Mouse (Mus musculus) kidney, embryonic 15.5 days (tissue): ENCODE results near the gene Ctxn2. TPM values are rescaled to one million over a fixed set of nuclear protein-coding genes. Genes with fewer than 3 reads are reported as not detected.

ENCODE experiments used
- ATAC-seq: fragments of 200-750 bp; cut with Nextera tagmentation; replicated peaks from 2 replicates; pipeline ENCODE4 v1.8.0; 2017; ENCODE audit warnings: moderate TSS enrichment; ENCODE audit not compliant: low FRiP score
- H3K27ac ChIP-seq: fragments of 300-500 bp; sonication (generic); 2 replicates; pipeline ENCODE4 v1.5.1; 2015; ENCODE audit warnings: mild to moderate bottlenecking, inconsistent platforms
- H3K27me3 ChIP-seq: fragments of 300-500 bp; sonication (generic); 2 replicates; pipeline ENCODE4 v1.6.1; 2015; ENCODE audit warnings: inconsistent platforms
- H3K36me3 ChIP-seq: fragments of 300-500 bp; sonication (generic); 2 replicates; pipeline ENCODE4 v1.6.1; 2015; ENCODE audit warnings: inconsistent platforms
- H3K4me1 ChIP-seq: fragments of 300-500 bp; sonication (generic); 2 replicates; pipeline ENCODE4 v1.6.1; 2015; ENCODE audit warnings: inconsistent platforms
- H3K4me2 ChIP-seq: fragments of 300-500 bp; sonication (generic); 2 replicates; pipeline ENCODE4 v1.6.1; 2015; ENCODE audit warnings: moderate library complexity, mild to moderate bottlenecking, inconsistent platforms
- H3K4me3 ChIP-seq: fragments of 300-500 bp; sonication (generic); replicated peaks from 2 replicates; pipeline ENCODE4 v1.5.1; 2015; ENCODE audit warnings: mild to moderate bottlenecking, inconsistent platforms
- H3K9ac ChIP-seq: fragments of 300-500 bp; sonication (generic); 2 replicates; pipeline ENCODE4 v1.6.1; 2015; ENCODE audit warnings: mild to moderate bottlenecking, inconsistent platforms
- H3K9me3 ChIP-seq: fragments of 300-500 bp; sonication (generic); replicated peaks from 2 replicates; pipeline ENCODE4 v1.6.1; 2016; ENCODE audit warnings: inconsistent platforms
- WGBS: fragments of 180-500 bp; shearing (Covaris S2); methylation state at CpG from one replicate; pipeline ENCODE4 v1.1.7; 2015; ENCODE audit warnings: mixed read lengths; 5-methylcytosine and 5-hydroxymethylcytosine counted together
- polyA plus RNA-seq: library from polyadenylated mRNA; unstranded; fragments of >200 nt; fragmentation: Nextera tagmentation; extraction: Ambion mirVana; gene quantifications from 2 replicates; pipeline ENCODE4 v1.2.1, GENCODE M21; 2015

Gene Ctxn2
- polyA plus RNA-seq, 1 experiment from 2014 or later: not detected

GRCm38 (mm10) chr2:125134113-125134512 lies 2.4 kb upstream of the Ctxn2 start:
- no peak for ATAC-seq
- Histone ChIP-seq H3K36me3 (no peaks in the 10 kb centered on the region), H3K4me3 (no peak overlapping the region), H3K27me3 (peaks cover 16% of the 10 kb centered on the region), H3K9me3 (no peaks in the 10 kb centered on the region), H3K4me1 (peaks cover 10% of the 10 kb centered on the region), H3K9ac (no peak overlapping the region), H3K27ac (no peak overlapping the region), H3K4me2 (no peak overlapping the region)
- 58% methylated on average over 4 of the region's 4 CpGs for WGBS

DNA sequence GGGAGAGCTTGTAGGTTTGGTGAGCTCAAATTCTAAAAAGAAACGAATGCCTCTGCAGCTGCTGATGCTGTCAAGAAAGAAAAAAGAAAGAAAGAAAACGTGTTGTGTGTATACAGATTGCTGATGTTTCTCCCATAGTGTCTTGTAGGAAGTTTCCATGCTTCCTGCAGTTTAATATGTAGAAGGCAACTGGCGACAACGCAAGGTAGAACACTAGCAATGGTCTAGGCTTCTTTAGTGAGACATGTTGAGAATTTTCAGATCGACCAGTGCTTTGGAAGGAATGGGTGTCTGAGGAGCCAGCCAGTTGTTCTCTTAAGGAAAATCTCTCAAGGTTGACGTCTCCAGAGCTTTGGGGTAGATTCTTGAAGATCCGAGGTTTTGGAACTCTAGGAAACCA lies 354 bp downstream of the Ctxn2 start:
- H3K27me3 ChIP-seq: peaks cover 16% of the 10 kb centered on the region
- no peaks in the 10 kb centered on the region for H3K9me3 ChIP-seq
- no peaks in the 10 kb centered on the region for H3K36me3 ChIP-seq
- peak overlapping the region; percentile 38; the same call in 1 of the 2 replicates for H3K4me3 ChIP-seq
- no peak overlapping the region for H3K9ac ChIP-seq
- peaks cover 10% of the 10 kb centered on the region for H3K4me1 ChIP-seq
- ATAC-seq: no peak
- H3K27ac ChIP-seq: no peak overlapping the region
- 31% methylated on average over 7 of the region's 7 CpGs for WGBS
- peak overlapping the region; percentile 74 for H3K4me2 ChIP-seq

GRCm38 (mm10) chr2:125142336-125142735 lies 5.8 kb downstream of the Ctxn2 start:
- Histone ChIP-seq H3K4me2 (no peak overlapping the region), H3K27me3 (peaks cover 4% of the 10 kb centered on the region; the same call in 1 of the 2 replicates), H3K9me3 (no peaks in the 10 kb centered on the region), H3K4me3 (no peak overlapping the region), H3K36me3 (no peaks in the 10 kb centered on the region), H3K4me1 (no peaks in the 10 kb centered on the region), H3K9ac (no peak overlapping the region), H3K27ac (no peak overlapping the region)
- ATAC-seq: no peak

DNA sequence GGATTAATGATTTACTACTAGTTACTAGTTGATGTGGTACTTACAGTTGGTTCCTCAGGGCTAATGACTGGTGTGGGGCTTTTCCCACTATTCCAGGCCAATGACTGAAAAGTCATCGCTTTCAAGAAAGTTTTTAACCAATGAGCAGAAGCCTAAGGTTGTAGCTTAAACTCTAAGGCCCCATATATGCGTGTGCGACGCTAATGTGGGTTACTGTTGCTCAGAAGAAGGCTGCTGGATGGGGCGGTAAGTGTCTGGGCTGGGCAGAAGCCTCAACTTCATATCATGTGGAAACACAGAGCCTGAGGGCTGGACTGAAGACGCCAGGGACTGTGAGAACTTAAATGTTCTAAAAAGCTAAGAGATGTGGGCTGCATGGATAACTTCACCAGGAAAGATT lies 15.9 kb downstream of the Ctxn2 start, which contains the start of gene Slc12a1:
Gene Slc12a1, plus strand, starts transcription at position 118 of the 400 bp plus-strand sequence.
- 0 out of 2 replicates have a peak, but pooled peaks cover 4% of the 10 kb centered on the region for H3K27me3 ChIP-seq
- ATAC-seq: no peak
- H3K9me3 ChIP-seq: no peaks in the 10 kb centered on the region
- H3K9ac ChIP-seq: no peak within 1 kb of the TSS
- WGBS: 77% methylated on average over 6 of the region's 6 CpGs
- H3K4me2 ChIP-seq: no peak within 1 kb of the TSS
- H3K27ac ChIP-seq: no peak within 1 kb of the TSS
- no peaks in the 10 kb centered on the region for H3K36me3 ChIP-seq
- H3K4me1 ChIP-seq: no peaks in the 10 kb centered on the region
- H3K4me3 ChIP-seq: no peak within 1 kb of the TSS

DNA sequence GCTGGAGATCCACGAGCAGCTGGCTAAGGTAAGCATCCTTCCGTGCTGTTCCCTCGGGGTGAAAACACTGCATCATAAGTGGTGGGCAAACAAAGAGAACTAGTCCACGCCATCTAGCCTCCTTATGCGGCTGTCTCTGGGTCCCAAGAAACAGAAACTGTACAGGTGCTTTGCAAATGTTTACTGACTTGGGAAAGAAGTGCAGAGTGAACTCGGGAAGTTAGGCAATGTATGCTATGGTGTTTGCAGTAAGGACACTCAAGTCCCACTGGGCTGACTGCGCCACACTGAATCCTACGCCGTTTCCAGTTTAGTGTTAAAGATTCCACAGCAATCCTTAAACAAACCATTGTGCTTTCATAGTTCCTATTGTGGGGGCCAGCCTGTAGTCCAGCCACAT lies 17.8 kb downstream of the Ctxn2 start:
- 0 out of 2 replicates have a peak, but pooled peaks cover 4% of the 10 kb centered on the region for H3K27me3 ChIP-seq
- no peak overlapping the region for H3K4me2 ChIP-seq
- H3K4me3 ChIP-seq: no peak overlapping the region
- H3K27ac ChIP-seq: no peak overlapping the region
- no peaks in the 10 kb centered on the region for H3K36me3 ChIP-seq
- no peaks in the 10 kb centered on the region for H3K9me3 ChIP-seq
- no peak overlapping the region for H3K9ac ChIP-seq
- H3K4me1 ChIP-seq: no peaks in the 10 kb centered on the region
- 85% methylated on average over 9 of the region's 9 CpGs for WGBS
- ATAC-seq: no peak

DNA sequence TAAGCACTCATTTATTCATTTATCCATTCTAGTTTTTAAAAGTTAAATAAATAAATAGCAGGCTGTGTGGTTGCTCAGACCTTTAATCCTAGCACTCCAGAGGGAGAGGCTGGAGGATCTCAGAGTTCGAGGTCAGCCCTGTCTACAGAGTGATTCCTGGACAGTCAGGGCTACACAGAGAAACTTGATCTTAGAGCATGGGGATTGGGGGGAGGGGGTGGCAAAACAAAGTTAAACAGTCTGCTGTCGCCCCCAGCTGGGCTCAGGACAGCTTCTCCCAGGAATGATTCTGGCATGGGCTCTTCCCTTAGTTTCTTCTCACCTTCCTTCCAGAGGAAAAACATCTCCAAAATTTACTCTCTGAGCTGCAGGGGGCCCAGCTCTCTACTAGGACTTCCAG lies 19.0 kb downstream of the Ctxn2 start:
- Histone ChIP-seq H3K9me3 (no peaks in the 10 kb centered on the region), H3K4me3 (no peak overlapping the region), H3K27me3 (0 out of 2 replicates have a peak, but pooled peaks cover 4% of the 10 kb centered on the region), H3K36me3 (no peaks in the 10 kb centered on the region), H3K4me2 (no peak overlapping the region), H3K9ac (no peak overlapping the region), H3K4me1 (no peaks in the 10 kb centered on the region), H3K27ac (no peak overlapping the region)
- 5% methylated on average over 2 of the region's 2 CpGs for WGBS
- ATAC-seq: no peak

GRCm38 (mm10) chr2:125162012-125162470 lies 25.5 kb downstream of the Ctxn2 start:
- H3K9me3 ChIP-seq: no peaks in the 10 kb centered on the region
- H3K36me3 ChIP-seq: no peaks in the 10 kb centered on the region
- H3K4me2 ChIP-seq: no peak overlapping the region
- peak; percentile 52 for ATAC-seq
- no peaks in the 10 kb centered on the region for H3K4me1 ChIP-seq
- H3K9ac ChIP-seq: no peak overlapping the region
- H3K27ac ChIP-seq: no peak overlapping the region
- no peak overlapping the region for H3K4me3 ChIP-seq
- peaks cover 5% of the 10 kb centered on the region; the same call in 1 of the 2 replicates for H3K27me3 ChIP-seq
- WGBS: 56% methylated on average over 4 of the region's 4 CpGs

- Histone ChIP-seq H3K4me3 (no peak overlapping the region), H3K27me3 (no peaks in the 10 kb centered on the region), H3K36me3 (no peaks in the 10 kb centered on the region), H3K4me1 (no peaks in the 10 kb centered on the region), H3K9me3 (no peaks in the 10 kb centered on the region), H3K27ac (no peak overlapping the region), H3K9ac (no peak overlapping the region), H3K4me2 (no peak overlapping the region)
- ATAC-seq: no peak
- 78% methylated on average over 7 of the region's 7 CpGs for WGBS
Observed at GRCm38 (mm10) chr2:125178225-125178798, 41.8 kb downstream of the Ctxn2 start.

DNA sequence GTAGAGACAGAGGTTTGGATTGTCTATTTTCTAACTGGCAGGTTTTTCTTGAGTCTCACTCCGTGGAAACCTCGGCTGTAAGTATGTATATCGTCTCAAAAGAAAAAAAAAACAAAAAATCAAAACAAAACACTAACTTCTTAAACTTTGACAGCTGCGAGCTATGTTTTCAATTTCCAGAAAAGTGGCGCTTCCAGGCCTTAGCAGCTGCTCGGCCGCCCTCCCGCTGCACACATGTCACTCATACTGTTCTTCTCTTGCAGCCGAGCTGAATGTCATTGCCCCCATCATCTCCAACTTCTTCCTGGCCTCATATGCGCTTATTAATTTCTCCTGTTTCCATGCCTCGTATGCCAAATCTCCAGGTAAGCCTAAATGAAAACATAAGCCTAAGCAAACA lies 51.4 kb downstream of the Ctxn2 start:
- Histone ChIP-seq H3K36me3 (no peaks in the 10 kb centered on the region), H3K4me1 (no peaks in the 10 kb centered on the region), H3K9me3 (no peaks in the 10 kb centered on the region), H3K27me3 (no peaks in the 10 kb centered on the region), H3K4me2 (no peak overlapping the region), H3K9ac (no peak overlapping the region), H3K4me3 (no peak overlapping the region), H3K27ac (no peak overlapping the region)
- no peak for ATAC-seq
- 76% methylated on average over 11 of the region's 11 CpGs for WGBS

DNA sequence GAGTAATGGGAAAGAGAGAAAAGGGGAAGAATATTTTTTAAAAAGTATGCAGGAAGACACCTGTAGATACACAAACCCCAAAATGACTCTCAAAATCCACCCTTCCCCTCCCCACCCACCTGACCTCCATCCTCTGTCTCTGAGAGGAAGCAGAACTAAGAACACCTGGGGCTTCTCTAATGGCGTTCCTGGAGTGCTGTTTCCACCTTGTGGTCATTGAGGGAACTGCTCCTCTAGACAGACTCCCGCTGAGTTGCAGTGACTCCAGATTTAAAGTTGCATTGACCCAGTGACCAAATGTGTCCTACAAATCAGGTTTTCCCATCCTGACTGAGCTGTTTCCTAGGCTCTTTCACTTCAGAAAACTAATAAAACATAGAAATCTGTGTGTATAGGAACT lies 52.7 kb downstream of the Ctxn2 start:
- H3K4me2 ChIP-seq: no peak overlapping the region
- no peaks in the 10 kb centered on the region for H3K9me3 ChIP-seq
- H3K4me3 ChIP-seq: no peak overlapping the region
- no peak overlapping the region for H3K9ac ChIP-seq
- H3K27ac ChIP-seq: no peak overlapping the region
- no peaks in the 10 kb centered on the region for H3K36me3 ChIP-seq
- no peak; the same call in 1 of the 2 replicates for ATAC-seq
- no peaks in the 10 kb centered on the region for H3K27me3 ChIP-seq
- WGBS: 2% methylated on average over 2 of the region's 2 CpGs
- no peaks in the 10 kb centered on the region for H3K4me1 ChIP-seq

- H3K4me2 ChIP-seq: no peak overlapping the region
- no peaks in the 10 kb centered on the region for H3K36me3 ChIP-seq
- H3K27ac ChIP-seq: no peak overlapping the region
- no peak overlapping the region for H3K9ac ChIP-seq
- H3K27me3 ChIP-seq: no peaks in the 10 kb centered on the region
- H3K9me3 ChIP-seq: no peaks in the 10 kb centered on the region
- ATAC-seq: no peak
- no peak overlapping the region for H3K4me3 ChIP-seq
- no peaks in the 10 kb centered on the region for H3K4me1 ChIP-seq
Observed at GRCm38 (mm10) chr2:125192905-125193304, 56.4 kb downstream of the Ctxn2 start.

DNA sequence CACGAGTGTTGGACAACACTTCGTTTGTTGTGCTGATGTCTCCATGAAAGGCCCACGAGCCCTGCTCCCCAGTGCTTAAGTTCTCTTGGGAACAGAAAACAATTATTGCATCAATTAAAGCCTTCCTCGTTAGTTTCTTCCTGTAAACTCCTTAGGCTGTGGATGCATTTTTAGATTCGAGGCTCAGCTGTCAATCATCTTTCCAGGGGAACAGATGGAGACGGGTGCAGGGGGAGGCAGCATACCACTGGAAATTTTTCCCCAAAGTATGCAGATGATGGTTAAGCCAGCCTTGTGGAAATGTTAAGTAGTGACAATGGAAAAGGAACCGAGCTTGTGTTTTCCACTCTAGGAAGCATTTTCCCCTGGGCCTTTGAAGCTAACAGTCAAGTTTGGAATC lies 60.3 kb downstream of the Ctxn2 start:
- no peak overlapping the region for H3K27ac ChIP-seq
- no peak overlapping the region for H3K4me3 ChIP-seq
- no peaks in the 10 kb centered on the region for H3K9me3 ChIP-seq
- H3K36me3 ChIP-seq: no peaks in the 10 kb centered on the region
- no peak for ATAC-seq
- no peak overlapping the region for H3K9ac ChIP-seq
- 76% methylated on average over 7 of the region's 7 CpGs for WGBS
- H3K4me1 ChIP-seq: no peaks in the 10 kb centered on the region
- H3K27me3 ChIP-seq: no peaks in the 10 kb centered on the region
- no peak overlapping the region for H3K4me2 ChIP-seq
